ENCODE assay signal across 14 mouse cellular contexts in genomic region chr9:106769781-106770180, GRCm38 (mm10).
"Had no signal": no experiment of that assay in that cellular context is flagged by ENCODE, and none has a peak within 500 bp of the region (broad histone marks: within the 10 kb centered on the region; RNA-seq: fewer than 3 reads in every experiment).

No protein-coding gene starts in this region.

- H3K4me3 ChIP-seq: limb, embryonic 15.5 days; liver, embryonic 13.5 days; midbrain, embryonic 12.5 days; neural tube, embryonic 13.5 days had no signal

- H3K27ac ChIP-seq: kidney, postnatal 0 days; limb, embryonic 15.5 days; liver, embryonic 13.5 days; midbrain, embryonic 12.5 days; neural tube, embryonic 13.5 days had no signal

- H3K36me3 ChIP-seq: limb, embryonic 15.5 days; liver, embryonic 13.5 days; midbrain, embryonic 12.5 days; neural tube, embryonic 13.5 days had no signal

- H3K27me3 ChIP-seq: limb, embryonic 15.5 days; liver, embryonic 13.5 days; midbrain, embryonic 12.5 days; neural tube, embryonic 13.5 days had no signal

- H3K9me3 ChIP-seq: limb, embryonic 15.5 days; liver, embryonic 13.5 days; midbrain, embryonic 12.5 days; neural tube, embryonic 13.5 days had no signal

- H3K4me1 ChIP-seq: limb, embryonic 15.5 days; midbrain, embryonic 12.5 days; neural tube, embryonic 13.5 days had no signal

- H3K9ac ChIP-seq: limb, embryonic 15.5 days; liver, embryonic 13.5 days; midbrain, embryonic 12.5 days; neural tube, embryonic 13.5 days had no signal

- DNase-seq: kidney, adult 8-10 months; kidney, postnatal 36 days; layer of hippocampus, adult 9-11 months; layer of hippocampus, postnatal 36 days; lung, adult 18-20 months; lung, postnatal 4 days; right cerebral cortex, postnatal 25 days; thymus, postnatal 4 days had no signal

- ATAC-seq: midbrain, embryonic 16.5 days had no signal
